Mouse (Mus musculus): ENCODE measurements around the gene Tbc1d7.

GRCm38 (mm10) chr13:43132859-43133258 lies 38.4 kb downstream of the Tbc1d7 start:
- TF ChIP-seq POLR2A (IDR thresholded peaks at IDR 0.05; ENCODE audit: insufficient read depth, low read depth, low read length) = no peak
- TF ChIP-seq CTCF (IDR thresholded peaks at IDR 0.05; ENCODE audit: insufficient read depth, low read depth, low read length) = no peak

Measured in olfactory bulb, adult 2 months (tissue).